Mouse (Mus musculus) layer of hippocampus, adult 6 months (tissue): ENCODE measurements around the gene Cars2. TPM values are rescaled to one million over a fixed set of nuclear protein-coding genes. Genes with fewer than 3 reads are reported as not detected.

Source experiments
- long read RNA-seq, 2 experiments: library from polyadenylated mRNA; unstranded; transcript quantifications; one replicate each; pipeline ENCODE4 v2.0.0; 2019 to 2020
- polyA plus RNA-seq: library from polyadenylated mRNA; unstranded; fragments of <200 nt; fragmentation: Nextera tagmentation; gene quantifications from 2 replicates; pipeline ENCODE4 v1.2.3, GENCODE M21; 2021

Cars2 gene
- 21.7 and 23.9 TPM in 2 replicates for polyA plus RNA-seq
- long read RNA-seq, experiment 1, partial matches to known transcripts: 5 of 40 reads
- long read RNA-seq, experiment 1, other reads (novel, unspliced or antisense): 33 of 40 reads
- long read RNA-seq, experiment 2, transcript Cars2-201 (15 exons, 1,902 nt): major isoform, 26 of 120 reads
- long read RNA-seq, experiment 2, partial matches to known transcripts: 3 of 120 reads
- long read RNA-seq, experiment 2, other reads (novel, unspliced or antisense): 88 of 120 reads

DNA sequence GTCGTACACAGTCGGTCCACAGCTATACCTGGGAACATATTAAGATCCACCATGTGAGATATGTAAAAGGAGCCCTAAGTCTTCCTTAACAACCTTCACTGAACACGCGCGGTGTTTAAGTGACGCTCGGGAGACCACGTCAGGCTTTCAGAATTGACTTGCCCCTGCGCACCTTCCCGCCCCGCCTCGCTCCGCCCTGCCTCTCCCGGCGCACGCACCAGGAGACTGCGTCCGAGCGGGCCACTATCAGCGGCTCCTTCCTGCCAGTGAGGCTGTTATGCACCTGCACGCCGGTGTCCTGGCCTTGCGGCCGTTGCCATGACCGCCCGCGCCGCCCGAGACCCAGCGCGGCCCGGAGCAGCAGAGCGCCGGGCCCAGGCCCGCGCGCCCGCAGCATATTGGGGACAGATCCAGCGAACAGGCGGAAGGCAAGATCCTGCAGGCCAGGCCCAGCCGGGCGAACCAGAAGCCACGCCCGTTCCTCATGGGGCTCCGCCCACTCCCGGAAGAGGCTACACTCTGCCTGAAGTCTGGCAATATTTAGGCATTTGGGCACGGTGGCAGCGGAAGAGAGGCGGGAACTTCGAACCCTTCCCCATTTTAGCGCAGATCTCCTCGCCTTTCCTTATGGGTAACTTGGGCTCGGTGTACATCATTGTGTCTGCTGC is at the start of gene Cars2:
Gene Cars2, minus strand, starts transcription at position 503 of the 668 bp plus-strand sequence.

DNA sequence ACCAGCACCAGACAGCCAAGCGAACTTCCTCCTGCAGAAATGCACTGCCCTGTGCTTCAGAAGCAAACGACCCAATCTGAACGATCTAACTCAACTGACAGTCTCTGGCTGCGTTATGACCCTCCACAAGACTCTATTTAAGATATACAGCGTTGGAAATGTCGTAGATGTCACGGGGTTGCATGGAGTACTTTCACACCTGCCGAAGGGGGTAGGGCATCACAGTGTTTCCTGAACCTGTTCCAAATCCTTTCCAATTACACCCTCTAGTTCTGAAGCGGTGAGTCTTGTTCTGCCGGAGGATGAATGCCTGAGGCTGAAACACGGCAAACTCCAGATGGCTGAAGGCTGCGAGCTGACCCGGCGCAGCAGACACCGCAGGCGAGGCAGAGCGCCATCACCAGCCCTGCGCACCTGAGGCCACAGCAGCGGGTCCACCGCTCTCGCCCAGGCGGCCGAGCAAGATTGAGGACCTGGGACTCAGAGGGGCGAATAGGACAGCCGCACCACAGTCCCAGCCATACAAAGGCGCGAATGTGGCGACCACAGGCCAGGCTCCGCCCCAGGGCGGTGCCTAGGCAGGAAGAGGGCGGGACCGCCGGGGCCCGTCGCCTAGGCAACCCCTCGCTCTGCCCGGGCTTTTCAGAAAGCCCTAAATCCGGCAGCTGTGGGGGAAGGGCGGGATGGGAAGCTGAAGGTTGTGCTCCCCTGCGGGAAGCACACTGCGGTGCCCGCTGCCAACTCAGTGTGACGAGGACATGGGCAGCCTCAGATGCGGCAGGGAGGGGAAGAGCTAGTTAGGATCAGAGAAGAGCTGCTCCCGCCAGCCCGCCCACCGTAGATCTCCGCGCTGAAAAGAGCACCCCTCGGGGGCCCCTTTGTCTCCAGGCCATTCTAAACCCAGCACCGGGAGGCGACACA is 4.5 kb upstream of the Cars2 start, which contains the start of gene Ing1:
Gene Ing1, plus strand, starts transcription at position 773 of the 921 bp plus-strand sequence.

DNA sequence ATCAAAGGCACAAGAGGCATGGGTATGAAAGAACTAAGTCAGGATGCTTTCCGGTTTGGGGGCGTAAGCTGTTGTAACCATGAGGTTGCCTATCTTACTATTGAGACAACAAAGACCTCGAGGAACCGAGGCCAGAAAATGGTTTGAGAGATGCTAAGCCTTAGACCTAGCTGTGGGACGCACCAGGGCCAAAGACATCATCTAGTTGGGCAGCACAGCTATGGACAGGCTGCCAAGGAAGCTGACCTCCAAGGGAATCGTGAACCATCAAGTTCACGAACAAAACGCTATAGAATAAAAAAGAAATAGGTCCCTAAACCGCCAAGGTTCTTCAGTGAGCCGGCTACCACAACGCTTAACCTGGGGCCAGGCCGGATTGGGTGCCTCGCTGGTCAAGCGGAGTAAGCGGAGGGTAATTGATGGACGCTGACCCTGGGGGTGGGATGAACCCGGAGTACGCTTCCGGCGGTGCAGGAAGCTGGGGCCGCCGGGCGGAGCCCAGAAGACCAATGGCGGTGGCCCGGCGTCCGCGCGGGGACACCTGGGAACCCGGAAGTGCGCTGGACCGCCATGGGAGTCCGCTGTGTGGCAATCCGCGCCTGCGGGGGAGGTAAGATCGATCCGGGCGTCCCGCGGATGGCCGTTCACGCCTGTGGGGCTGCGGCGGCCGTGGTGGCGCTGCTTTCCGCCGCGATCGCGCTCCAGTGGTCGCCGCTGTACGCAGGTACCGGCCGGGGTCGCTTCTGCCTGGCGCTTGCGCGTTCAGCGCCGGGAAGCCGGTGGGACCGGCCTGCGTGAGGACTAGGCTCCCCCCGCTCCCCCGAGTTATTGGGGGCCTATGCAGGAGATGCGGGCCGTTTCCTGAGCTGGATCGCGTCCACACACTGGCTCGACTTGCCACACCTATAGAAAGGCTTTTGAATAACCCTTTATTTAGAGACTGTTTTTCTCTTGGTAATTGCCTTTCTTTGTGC is 53.3 kb downstream of the Cars2 start, which contains the start of gene Naxd:
Gene Naxd, plus strand, starts transcription at position 490 of the 974 bp plus-strand sequence.

DNA sequence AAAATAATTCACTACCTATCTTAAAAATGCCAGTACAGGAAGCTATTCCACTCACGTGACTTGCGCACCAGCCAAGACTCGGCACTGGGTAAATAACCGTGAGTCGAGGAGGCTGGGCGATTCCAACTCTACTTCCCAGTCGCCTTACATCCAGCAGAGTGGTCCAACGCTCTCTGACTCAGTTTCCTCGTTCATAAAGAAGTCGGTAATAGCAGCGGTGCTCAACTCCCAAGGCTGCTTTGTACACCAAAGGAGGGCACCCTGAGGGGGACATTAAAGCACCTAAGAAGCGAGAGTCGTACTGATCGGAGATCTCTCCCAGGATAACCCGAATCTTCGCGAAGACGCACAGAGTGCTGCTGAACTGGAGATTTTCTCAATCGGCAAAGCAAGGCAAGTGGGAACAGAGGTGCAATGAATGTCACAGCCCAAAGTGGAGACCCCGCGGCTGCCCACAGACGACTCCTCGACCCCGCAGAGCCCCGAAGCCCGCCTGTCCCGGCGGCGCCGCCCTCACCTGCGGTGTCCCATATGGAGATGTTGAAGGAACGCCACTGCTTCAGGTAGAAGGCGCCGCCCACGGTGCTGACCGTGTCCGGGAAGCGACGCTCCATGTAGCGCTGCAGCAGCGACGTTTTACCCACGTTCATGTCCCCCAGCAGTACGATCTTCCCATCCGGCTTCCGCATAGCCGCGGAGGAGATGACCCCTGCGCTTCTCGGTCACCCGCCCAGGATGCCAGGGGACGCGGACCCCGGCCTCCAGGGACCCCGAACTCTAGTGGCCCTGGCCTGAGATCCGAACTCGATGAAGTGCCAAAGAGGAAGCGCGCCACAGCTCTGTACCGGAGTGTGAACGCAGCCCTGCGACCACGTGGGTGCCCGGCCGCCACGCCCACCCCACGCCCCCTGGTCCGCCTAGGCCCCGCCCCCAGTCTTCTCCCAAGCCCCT is 72.5 kb downstream of the Cars2 start, which contains the start of gene Rab20:
Gene Rab20, minus strand, starts transcription at position 900 of the 951 bp plus-strand sequence.

Other genes with a start within 250 kb of the Cars2 start
- 1.5 and 1.7 TPM in 2 replicates for gene Col4a2, start 238.0 kb downstream of the Cars2 start, polyA plus RNA-seq
- gene Col4a1, start 238.0 kb downstream of the Cars2 start, polyA plus RNA-seq: 2.0 and 2.7 TPM in 2 replicates
- 2.0 and 9.9 TPM in 2 replicates for gene Rab20, start 72.1 kb downstream of the Cars2 start, polyA plus RNA-seq
- 157 and 167 TPM in 2 replicates for gene Naxd, start 53.3 kb downstream of the Cars2 start, polyA plus RNA-seq
- 24.3 and 25.1 TPM in 2 replicates for gene Ing1, start 4.8 kb upstream of the Cars2 start, polyA plus RNA-seq
- 11.6 and 12.6 TPM in 2 replicates for gene Ankrd10, start 85.0 kb upstream of the Cars2 start, polyA plus RNA-seq
- not detected in 2 replicates for gene 1700016D06Rik, start 150.3 kb upstream of the Cars2 start, polyA plus RNA-seq
- 20.9 and 22.4 TPM in 2 replicates for gene Arhgef7, start 176.9 kb upstream of the Cars2 start, polyA plus RNA-seq